Mouse (Mus musculus): ENCODE measurements around the gene Hist1h4a. TPM values are rescaled to one million over a fixed set of nuclear protein-coding genes. Genes with fewer than 3 reads are reported as not detected.

Gene Hist1h4a
- polyA plus RNA-seq, 1 experiment from 2014 or later, result not detected

GRCm38 (mm10) chr13:23740256-23740840 lies 20.7 kb downstream of the Hist1h4a start:
- Histone ChIP-seq H3K36me3 (ENCODE audit: control insufficient read depth, insufficient read depth, low read length) (no peaks in the 10 kb centered on the region), H3K9me3 (ENCODE audit: control insufficient read depth, low read length) (no peaks in the 10 kb centered on the region), H3K4me2 (ENCODE audit: low read depth) (peak overlapping the region; percentile 93), H3K4me3 (ENCODE audit: low read depth, low read length) (peak overlapping the region; percentile 52), H3K9ac (ENCODE audit: low read length) (peak overlapping the region; percentile 81), H3K27ac (ENCODE audit: low read depth, low read length) (peak overlapping the region; percentile 98), H3K27me3 (ENCODE audit: control insufficient read depth, insufficient read depth, low read length) (no peaks in the 10 kb centered on the region), H3K4me1 (ENCODE audit: control insufficient read depth, insufficient read depth, low read length) (peaks cover 10% of the 10 kb centered on the region; the same call in 1 of the 2 replicates)
- DNase-seq (ENCODE audit: low spot score) (no peak), ATAC-seq (ENCODE audit: insufficient read depth, low FRiP score, low TSS enrichment) (no peak)
- 32% methylated on average over 13 of the region's 13 CpGs for WGBS

GRCm38 (mm10) chr13:23739922-23740252 lies 21.1 kb downstream of the Hist1h4a start:
- Histone ChIP-seq H3K4me2 (ENCODE audit: low read depth) (peak overlapping the region; percentile 93), H3K36me3 (ENCODE audit: control insufficient read depth, insufficient read depth, low read length) (no peaks in the 10 kb centered on the region), H3K4me3 (ENCODE audit: low read depth, low read length) (peak overlapping the region; percentile 52), H3K27me3 (ENCODE audit: control insufficient read depth, insufficient read depth, low read length) (no peaks in the 10 kb centered on the region), H3K27ac (ENCODE audit: low read depth, low read length) (peak overlapping the region; percentile 98), H3K9ac (ENCODE audit: low read length) (peak overlapping the region; percentile 81), H3K9me3 (ENCODE audit: control insufficient read depth, low read length) (no peaks in the 10 kb centered on the region), H3K4me1 (ENCODE audit: control insufficient read depth, insufficient read depth, low read length) (peaks cover 10% of the 10 kb centered on the region; the same call in 1 of the 2 replicates)
- WGBS, result 1% methylated on average over 14 of the region's 14 CpGs
- ATAC-seq (ENCODE audit: insufficient read depth, low FRiP score, low TSS enrichment), result no peak
- no peak for DNase-seq (ENCODE audit: low spot score)

GRCm38 (mm10) chr13:23739069-23739921 lies 21.7 kb downstream of the Hist1h4a start:
- DNase-seq (ENCODE audit: low spot score) (peak; percentile 90), ATAC-seq (ENCODE audit: insufficient read depth, low FRiP score, low TSS enrichment) (peak; percentile 82)
- H3K9me3 ChIP-seq (ENCODE audit: control insufficient read depth, low read length), result no peaks in the 10 kb centered on the region
- H3K27ac ChIP-seq (ENCODE audit: low read depth, low read length), result peak overlapping the region; percentile 98
- peak overlapping the region; percentile 52 for H3K4me3 ChIP-seq (ENCODE audit: low read depth, low read length)
- H3K4me2 ChIP-seq (ENCODE audit: low read depth), result peak overlapping the region; percentile 93
- H3K9ac ChIP-seq (ENCODE audit: low read length), result peak overlapping the region; percentile 81
- no peaks in the 10 kb centered on the region for H3K27me3 ChIP-seq (ENCODE audit: control insufficient read depth, insufficient read depth, low read length)
- H3K36me3 ChIP-seq (ENCODE audit: control insufficient read depth, insufficient read depth, low read length), result no peaks in the 10 kb centered on the region
- peaks cover 6% of the 10 kb centered on the region; the same call in 1 of the 2 replicates for H3K4me1 ChIP-seq (ENCODE audit: control insufficient read depth, insufficient read depth, low read length)
- under 1% methylated on average over 38 of the region's 39 CpGs for WGBS

- peak within 1 kb of the TSS; percentile 81 for H3K9ac ChIP-seq (ENCODE audit: low read length)
- H3K27ac ChIP-seq (ENCODE audit: low read depth, low read length), result peak within 1 kb of the TSS; percentile 98
- H3K4me1 ChIP-seq (ENCODE audit: control insufficient read depth, insufficient read depth, low read length), result 0 out of 2 replicates have a peak, but pooled peaks cover 6% of the 10 kb centered on the region
- no peaks in the 10 kb centered on the region for H3K9me3 ChIP-seq (ENCODE audit: control insufficient read depth, low read length)
- 0% methylated on average over 30 of the region's 38 CpGs for WGBS
- no peaks in the 10 kb centered on the region for H3K36me3 ChIP-seq (ENCODE audit: control insufficient read depth, insufficient read depth, low read length)
- ATAC-seq (ENCODE audit: insufficient read depth, low FRiP score, low TSS enrichment) (peak; percentile 95), DNase-seq (ENCODE audit: low spot score) (peak; percentile 94)
- H3K27me3 ChIP-seq (ENCODE audit: control insufficient read depth, insufficient read depth, low read length), result no peaks in the 10 kb centered on the region
- H3K4me3 ChIP-seq (ENCODE audit: low read depth, low read length), result peak within 1 kb of the TSS; percentile 52
- H3K4me2 ChIP-seq (ENCODE audit: low read depth), result peak within 1 kb of the TSS; percentile 93
These were observed 22.4 kb downstream of the Hist1h4a start, which contains the start of gene Hist1h1c for GRCm38 (mm10) chr13:23738677-23739068. Gene Hist1h1c (plus strand): TSS chr13:23738808.

- H3K4me3 ChIP-seq (ENCODE audit: low read depth, low read length), result no peak overlapping the region
- peak overlapping the region; percentile 81; the same call in 1 of the 2 replicates for H3K9ac ChIP-seq (ENCODE audit: low read length)
- 24% methylated on average over 4 of the region's 4 CpGs for WGBS
- DNase-seq (ENCODE audit: low spot score) (no peak), ATAC-seq (ENCODE audit: insufficient read depth, low FRiP score, low TSS enrichment) (no peak)
- H3K36me3 ChIP-seq (ENCODE audit: control insufficient read depth, insufficient read depth, low read length), result no peaks in the 10 kb centered on the region
- H3K27me3 ChIP-seq (ENCODE audit: control insufficient read depth, insufficient read depth, low read length), result no peaks in the 10 kb centered on the region
- 0 out of 2 replicates have a peak, but pooled peaks cover 6% of the 10 kb centered on the region for H3K4me1 ChIP-seq (ENCODE audit: control insufficient read depth, insufficient read depth, low read length)
- H3K27ac ChIP-seq (ENCODE audit: low read depth, low read length), result peak overlapping the region; percentile 98; the same call in 1 of the 2 replicates
- no peaks in the 10 kb centered on the region for H3K9me3 ChIP-seq (ENCODE audit: control insufficient read depth, low read length)
- peak overlapping the region; percentile 93; the same call in 1 of the 2 replicates for H3K4me2 ChIP-seq (ENCODE audit: low read depth)
These were observed 23.0 kb downstream of the Hist1h4a start for GRCm38 (mm10) chr13:23738041-23738440.

GRCm38 (mm10) chr13:23737091-23737490 lies 23.9 kb downstream of the Hist1h4a start:
- H3K36me3 ChIP-seq (ENCODE audit: control insufficient read depth, insufficient read depth, low read length), result no peaks in the 10 kb centered on the region
- no peak overlapping the region for H3K9ac ChIP-seq (ENCODE audit: low read length)
- H3K4me1 ChIP-seq (ENCODE audit: control insufficient read depth, insufficient read depth, low read length), result 0 out of 2 replicates have a peak, but pooled peaks cover 6% of the 10 kb centered on the region
- WGBS, result 66% methylated on average over 5 of the region's 5 CpGs
- DNase-seq (ENCODE audit: low spot score) (no peak), ATAC-seq (ENCODE audit: insufficient read depth, low FRiP score, low TSS enrichment) (no peak)
- no peak overlapping the region for H3K4me3 ChIP-seq (ENCODE audit: low read depth, low read length)
- H3K27me3 ChIP-seq (ENCODE audit: control insufficient read depth, insufficient read depth, low read length), result no peaks in the 10 kb centered on the region
- H3K9me3 ChIP-seq (ENCODE audit: control insufficient read depth, low read length), result no peaks in the 10 kb centered on the region
- no peak overlapping the region for H3K27ac ChIP-seq (ENCODE audit: low read depth, low read length)
- no peak overlapping the region for H3K4me2 ChIP-seq (ENCODE audit: low read depth)

GRCm38 (mm10) chr13:23732156-23732804 lies 28.8 kb downstream of the Hist1h4a start:
- Histone ChIP-seq H3K9me3 (ENCODE audit: control insufficient read depth, low read length) (no peaks in the 10 kb centered on the region), H3K36me3 (ENCODE audit: control insufficient read depth, insufficient read depth, low read length) (no peaks in the 10 kb centered on the region), H3K9ac (ENCODE audit: low read length) (no peak overlapping the region), H3K27me3 (ENCODE audit: control insufficient read depth, insufficient read depth, low read length) (no peaks in the 10 kb centered on the region), H3K4me1 (ENCODE audit: control insufficient read depth, insufficient read depth, low read length) (no peaks in the 10 kb centered on the region), H3K4me2 (ENCODE audit: low read depth) (no peak overlapping the region), H3K4me3 (ENCODE audit: low read depth, low read length) (no peak overlapping the region), H3K27ac (ENCODE audit: low read depth, low read length) (no peak overlapping the region)
- no peak for DNase-seq (ENCODE audit: low spot score)
- WGBS, result 28% methylated on average over 8 of the region's 8 CpGs
- no peak for ATAC-seq (ENCODE audit: insufficient read depth, low FRiP score, low TSS enrichment)

GRCm38 (mm10) chr13:23730479-23730878 lies 30.6 kb downstream of the Hist1h4a start:
- Histone ChIP-seq H3K4me3 (ENCODE audit: low read depth, low read length) (no peak overlapping the region), H3K36me3 (ENCODE audit: control insufficient read depth, insufficient read depth, low read length) (no peaks in the 10 kb centered on the region), H3K9me3 (ENCODE audit: control insufficient read depth, low read length) (no peaks in the 10 kb centered on the region), H3K27me3 (ENCODE audit: control insufficient read depth, insufficient read depth, low read length) (no peaks in the 10 kb centered on the region), H3K4me1 (ENCODE audit: control insufficient read depth, insufficient read depth, low read length) (no peaks in the 10 kb centered on the region), H3K9ac (ENCODE audit: low read length) (no peak overlapping the region), H3K4me2 (ENCODE audit: low read depth) (no peak overlapping the region), H3K27ac (ENCODE audit: low read depth, low read length) (no peak overlapping the region)
- ATAC-seq (ENCODE audit: insufficient read depth, low FRiP score, low TSS enrichment) (no peak), DNase-seq (ENCODE audit: low spot score) (no peak)
- 36% methylated on average over 8 of the region's 8 CpGs for WGBS

All from neural tube, embryonic 11.5 days (tissue).